Mouse (Mus musculus) cerebellum, adult 9-11 months (tissue): Measurements from ENCODE around the gene Atp7b.

Source experiments
- DNase-seq: peaks from one replicate; pipeline ENCODE4 v3.0.0; 2022

Atp7b gene

DNA sequence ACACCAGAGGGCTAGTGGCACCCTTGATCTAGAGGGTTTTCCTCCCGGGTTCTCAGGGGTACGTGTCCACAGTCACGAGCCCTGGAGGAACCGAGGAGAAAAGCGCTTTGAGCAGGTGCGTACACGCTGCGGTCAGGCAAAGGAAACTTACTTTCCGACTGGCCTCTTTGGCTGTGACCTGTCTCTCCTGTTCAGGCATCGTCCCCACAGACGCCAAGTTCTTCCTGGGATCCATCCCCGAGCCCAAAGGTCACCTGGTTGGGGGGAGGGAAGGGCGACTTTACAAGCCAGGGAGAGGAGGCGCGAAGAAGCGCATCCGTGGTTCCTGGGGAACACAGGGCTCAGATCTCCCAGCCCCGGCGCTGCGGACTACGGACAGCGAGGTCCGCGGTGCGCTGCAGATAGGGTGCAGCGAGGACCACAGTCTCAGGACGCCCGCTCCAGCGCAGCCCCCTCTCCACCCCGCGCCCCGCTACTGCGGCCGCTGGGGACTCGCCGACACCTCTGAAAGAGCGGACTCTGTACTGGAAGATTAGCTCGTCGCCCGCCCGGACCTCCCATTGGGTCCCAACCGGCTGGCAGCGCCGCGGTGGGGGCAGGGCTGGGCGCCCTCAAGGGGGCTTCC, at the start of gene Atp7b:
Atp7b (minus strand) TSS at position 485 of the 625 bp plus-strand sequence.
- DNase-seq, result no peak

DNA sequence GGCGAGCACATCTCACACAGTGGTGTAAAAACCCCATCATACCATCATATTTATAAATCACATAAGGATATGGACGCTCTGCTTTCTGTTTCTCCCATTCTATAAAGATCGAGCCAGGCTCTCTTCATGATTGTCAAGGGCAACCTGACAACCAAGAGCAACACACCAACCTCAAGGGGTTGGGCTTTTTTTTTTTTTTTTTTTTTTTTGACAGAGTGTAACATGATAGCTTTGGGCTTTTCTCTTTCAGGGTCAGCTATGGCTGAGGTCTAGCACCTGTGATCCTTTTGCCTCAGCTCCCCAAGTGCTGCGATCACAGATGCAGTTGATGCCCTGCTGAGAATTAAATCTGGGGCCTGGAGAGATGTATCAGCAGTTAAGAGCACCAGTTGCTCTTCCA, 46.9 kb upstream of the Atp7b start:
- no peak for DNase-seq

DNA sequence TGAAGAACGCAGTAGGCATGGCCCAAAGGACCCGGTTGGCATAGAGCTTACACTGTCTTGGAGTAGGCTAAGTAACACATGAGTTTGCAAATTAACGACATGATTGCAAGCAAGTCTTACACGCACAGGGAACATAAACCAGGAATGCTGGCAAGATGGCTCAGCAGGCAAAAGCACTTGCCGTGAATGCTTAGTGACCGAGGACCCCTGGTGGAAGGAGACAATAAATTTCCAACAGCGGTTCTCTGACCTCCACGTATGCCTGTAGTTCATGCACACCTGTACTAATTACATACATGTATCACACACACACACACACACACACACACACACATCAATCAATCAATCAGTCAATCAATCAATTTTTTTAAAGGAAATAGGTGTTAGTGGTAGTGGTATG, 31.5 kb upstream of the Atp7b start:
- no peak for DNase-seq

DNA sequence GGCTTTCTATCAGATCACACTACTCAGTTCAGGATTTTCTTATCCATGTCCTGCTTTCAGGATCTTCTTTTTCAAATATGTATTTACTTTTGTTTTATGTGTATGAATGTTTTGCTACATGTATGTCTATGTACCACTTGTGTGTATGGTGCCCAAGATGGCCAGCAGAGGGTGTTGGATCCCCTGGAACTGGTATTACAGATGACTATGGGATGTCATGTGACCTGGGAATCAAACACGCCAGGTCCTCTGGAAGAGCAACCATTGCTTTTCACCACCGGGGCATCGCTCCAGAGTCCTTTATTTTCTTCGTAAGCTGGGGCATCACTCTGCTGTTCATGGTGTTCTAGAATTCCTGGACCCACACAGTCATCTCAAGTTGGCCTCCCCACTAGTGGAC, 29.1 kb upstream of the Atp7b start:
- DNase-seq, result no peak

DNA sequence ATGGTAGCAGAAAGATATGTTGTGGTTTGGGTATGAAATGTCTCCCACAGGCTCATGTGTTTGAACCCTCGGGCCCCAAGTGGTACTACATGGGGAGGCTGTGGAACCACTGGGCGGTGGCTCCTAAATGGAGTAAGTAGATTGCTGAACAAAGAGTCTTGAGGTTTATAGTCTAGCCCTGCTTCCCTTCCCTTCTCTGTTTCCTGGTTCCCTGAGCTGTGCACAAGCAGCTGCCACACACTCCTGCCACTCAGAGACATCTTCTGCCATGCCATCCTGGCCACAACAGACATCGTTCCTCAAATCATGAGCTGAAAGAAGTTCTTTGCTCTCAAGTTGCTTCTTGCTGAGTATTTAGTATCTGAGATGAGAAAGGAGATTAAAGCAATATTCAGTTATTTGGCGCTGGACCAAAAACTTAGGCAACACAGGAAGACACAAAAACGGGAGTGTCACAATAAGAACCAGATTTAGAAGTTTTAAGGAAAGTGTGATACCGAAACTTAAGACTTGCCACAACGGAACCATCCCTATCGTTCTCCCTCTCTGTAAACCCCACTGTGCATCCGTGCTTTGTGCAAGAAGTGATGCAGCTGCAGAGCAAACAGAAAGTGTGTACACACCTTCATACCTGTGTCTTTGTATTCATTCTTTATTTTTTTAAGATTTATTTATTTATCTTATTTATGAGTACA, 19.4 kb upstream of the Atp7b start:
- no peak for DNase-seq

DNA sequence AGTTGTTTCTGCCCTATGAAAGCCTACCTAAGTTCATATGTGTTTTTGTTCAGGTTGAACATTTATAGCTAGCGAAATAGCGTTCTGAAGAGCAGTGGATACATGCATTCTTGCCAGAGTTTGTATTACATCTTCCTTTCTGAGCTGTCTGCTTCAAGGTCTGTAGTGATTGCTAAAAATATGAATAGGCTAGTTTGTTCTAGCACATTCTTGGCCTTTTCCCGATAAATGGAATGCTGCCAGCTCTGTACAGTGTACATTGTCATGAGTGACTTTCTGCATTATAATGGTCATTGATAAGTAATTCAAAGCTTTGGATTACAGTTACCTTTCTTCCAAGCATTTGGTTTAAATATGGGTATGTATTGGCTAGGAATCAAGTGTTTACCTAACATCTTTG, 1.0 kb upstream of the Atp7b start:
- DNase-seq, result peak; percentile 28

DNA sequence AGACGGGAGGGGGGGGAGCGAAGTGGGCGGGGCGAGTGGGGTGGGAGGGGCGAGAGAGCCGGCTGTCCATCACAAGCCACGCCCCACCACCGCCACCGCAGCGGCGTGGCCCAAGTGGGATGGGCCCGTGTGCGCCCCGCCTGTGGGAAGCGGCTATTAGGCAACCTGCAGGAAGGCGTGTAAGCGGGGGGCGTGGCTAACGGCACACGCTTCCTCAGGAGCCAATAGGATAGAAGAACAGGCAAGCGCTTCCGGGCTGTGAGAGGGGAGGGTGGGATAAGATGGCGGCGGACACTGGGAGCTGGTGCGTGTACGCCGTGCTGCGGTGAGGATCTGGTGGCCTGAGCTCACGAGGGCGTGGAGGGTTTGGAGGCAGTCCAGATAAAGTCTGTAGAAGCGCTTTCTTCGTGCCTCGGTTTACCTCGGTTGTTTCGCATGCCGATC, 363 bp upstream of the Atp7b start, which contains the start of gene Alg11:
Alg11 (plus strand) TSS at position 276 of the 444 bp plus-strand sequence.
- peak; percentile 99 for DNase-seq

DNA sequence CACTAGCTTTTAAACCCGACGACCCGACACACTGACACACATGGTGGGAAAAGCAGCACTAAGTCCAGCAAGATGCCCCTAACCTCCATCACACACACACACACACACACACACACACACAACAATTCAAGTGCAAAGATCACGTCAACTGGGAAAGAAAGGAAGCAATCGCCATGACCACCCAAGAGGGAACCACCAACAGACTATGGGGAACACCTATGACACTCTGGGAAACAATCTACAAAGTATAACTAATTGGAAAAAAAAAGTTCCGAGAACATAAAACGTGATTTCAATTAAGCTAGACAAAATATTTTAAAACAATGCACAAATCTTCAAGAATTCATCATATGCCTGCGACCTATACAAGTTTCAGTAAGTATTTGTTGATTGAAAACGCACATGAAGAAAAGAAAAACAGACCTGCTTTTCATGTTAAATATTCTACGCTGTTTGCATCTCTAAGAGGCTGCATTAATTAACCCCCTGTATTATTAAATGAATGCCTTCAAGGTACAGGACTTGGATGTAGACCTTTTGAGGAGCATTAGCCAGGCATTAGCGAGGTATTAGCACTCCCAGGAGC, 859 bp downstream of the Atp7b start:
- DNase-seq, result no peak

DNA sequence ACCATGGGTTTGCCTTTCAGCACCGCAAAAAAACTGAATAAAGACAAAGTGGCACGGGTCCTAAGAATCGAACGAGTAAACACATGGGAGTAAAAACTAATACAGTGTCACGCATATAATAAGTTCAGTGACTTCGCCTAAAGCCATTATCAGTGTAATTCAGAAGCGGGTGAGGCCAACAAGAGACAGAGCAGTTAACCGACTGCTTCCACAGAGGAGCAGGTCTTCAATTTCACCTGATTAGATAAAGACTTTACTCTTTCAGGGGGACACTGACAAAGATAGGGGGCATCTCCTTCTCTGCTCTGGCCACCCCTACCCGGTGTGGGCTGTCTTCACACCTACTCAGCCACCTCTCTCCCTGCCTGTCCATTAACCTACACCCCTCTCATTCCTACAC, 1.7 kb downstream of the Atp7b start:
- DNase-seq, result no peak

DNA sequence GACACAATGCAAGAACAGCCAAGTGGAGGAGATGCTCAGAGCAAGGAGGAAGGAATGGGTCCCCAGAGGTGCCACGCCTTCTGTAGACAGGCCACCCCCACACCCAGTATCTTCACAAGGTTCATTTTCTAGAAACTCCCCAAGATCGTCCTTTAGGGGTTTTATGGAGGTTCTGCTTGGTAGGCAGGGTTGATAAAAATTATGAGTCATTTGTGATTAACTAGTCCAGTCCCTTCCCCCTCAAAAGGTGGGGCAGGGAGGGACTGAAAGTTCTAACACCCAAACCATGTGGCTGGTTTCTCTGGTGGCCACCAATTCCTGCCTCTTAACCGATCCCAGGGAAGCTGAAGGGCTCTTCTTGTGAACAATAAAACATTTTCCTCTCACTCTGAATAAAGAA, 3.3 kb downstream of the Atp7b start:
- no peak for DNase-seq

DNA sequence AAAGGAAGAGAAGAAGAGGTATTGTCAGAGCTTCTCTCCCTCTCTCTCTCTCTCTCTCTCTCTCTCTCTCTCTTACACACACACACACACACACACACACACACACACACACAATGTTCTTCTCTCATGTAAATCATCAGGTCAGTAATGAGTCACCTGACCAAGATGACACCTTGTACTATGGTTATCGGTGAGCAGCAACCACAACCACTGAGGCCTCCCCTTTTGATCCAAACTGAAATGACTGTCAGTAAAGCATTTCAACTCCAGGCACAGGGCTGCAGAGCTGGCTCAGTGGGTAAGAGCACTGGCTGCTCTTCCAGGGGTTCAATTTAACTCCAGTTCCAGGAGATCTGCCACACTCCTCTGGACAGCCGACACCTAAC, 4.6 kb downstream of the Atp7b start:
- no peak for DNase-seq

DNA sequence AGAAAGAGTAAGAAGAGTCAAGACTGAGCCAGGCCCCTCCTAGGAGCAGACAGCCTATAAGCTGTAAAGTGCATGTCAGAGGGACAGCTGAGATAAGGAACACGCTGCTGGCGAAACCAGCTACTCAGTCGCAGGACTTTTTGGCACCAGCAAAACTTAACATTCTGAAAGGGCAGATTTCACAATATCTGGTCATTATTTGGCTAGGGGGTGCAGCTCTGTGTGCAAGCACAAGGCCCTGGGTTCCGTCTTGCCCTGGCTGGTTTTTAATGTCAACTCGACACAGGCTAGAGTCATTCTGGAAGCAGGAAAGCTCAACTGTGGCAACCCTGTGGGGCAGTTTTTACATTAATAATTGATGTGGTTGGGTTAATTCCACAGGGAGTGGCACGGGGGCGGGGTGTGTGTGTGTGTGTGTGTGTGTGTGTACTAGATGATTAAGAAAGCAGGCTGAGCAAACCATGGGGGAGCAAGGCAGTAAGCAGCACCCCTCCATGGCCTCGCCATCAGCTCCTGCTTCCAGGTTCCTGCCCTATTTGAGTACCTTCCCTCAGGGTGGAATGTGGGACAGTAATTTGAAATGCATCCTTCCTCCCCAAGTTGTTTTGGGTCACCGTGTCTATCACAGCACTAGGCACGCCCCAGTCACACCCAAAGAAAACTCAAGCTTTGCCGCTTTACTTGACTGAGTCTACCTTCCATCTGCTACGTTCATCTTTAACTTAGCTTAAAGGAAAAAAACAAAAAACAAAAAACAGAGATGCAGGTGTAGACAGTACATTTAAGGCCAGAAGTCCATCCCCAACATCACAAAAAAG, 5.2 kb downstream of the Atp7b start:
- no peak for DNase-seq

DNA sequence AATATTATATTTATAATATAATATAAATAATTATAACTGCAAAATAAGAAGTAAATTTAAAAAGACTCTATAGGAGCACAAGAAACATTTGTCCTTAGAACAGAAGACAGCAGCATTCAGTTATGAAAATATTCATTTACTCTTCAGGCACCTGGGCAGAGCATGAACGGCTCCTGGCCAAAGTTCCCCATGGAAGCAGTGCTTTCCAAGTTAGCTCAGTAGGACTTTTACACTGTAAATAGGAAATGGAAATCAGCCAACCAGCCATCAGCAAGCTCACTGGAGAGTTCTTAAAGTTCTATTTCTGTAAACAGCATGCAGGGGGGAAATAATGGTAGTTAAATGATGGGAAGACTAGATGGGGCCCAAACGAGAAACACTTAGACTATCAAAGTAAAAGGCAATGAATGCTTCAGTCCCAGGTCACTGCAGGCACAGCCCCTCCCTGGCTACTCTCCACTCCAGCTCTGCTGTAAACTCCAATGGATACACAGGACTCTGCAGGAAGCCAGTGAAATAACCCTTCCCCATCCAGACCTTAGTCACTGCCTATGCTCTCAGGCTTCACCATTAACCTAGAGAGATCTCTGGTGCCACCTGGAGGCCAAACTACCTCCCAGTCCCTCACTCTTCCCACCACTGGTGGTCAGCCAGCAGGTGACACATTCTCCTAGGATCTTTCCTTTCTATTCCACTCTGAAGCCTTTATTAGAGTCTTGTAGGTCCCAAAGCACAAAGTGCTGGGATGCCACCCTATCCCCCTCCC, 12.2 kb downstream of the Atp7b start:
- peak; percentile 35 for DNase-seq

DNA sequence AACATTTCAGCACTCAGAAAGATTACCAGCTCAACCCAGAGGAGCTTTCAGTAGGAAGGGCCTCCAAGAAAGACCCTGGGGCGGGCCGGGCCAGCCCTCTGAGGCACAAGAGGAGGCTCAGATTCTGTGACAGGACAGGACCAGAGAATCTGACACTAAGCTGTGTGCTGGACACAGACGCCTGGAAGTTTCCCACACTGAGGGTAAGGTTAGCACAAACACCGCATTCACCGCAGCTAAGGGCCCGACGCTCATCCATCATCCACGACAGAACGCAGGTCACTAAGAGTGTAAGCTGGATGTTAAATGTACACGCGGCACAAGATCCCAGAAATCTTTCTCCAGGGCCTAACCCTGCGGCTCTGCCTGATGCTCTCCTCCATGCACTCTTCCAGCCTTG, 16.4 kb downstream of the Atp7b start:
- DNase-seq, result no peak

DNA sequence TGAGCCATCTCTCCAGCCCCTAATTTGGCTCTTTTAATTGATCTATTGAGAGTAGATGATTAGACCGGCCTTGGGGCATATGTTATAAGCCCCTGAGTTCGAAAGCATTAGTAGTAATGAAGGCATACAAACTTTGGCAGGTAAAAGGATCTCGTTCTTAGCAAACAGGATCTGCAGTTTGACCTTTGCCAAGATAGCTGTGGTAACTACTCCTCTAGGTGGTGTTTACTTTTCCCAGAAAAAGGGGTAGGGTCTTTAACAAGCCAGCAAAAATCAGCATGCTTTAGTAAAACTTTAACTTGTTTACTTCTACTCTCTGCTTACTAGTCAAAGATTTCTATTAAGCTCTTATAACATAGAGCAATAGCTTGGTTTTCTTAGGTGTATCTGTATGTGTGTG, 17.6 kb downstream of the Atp7b start:
- DNase-seq, result no peak

DNA sequence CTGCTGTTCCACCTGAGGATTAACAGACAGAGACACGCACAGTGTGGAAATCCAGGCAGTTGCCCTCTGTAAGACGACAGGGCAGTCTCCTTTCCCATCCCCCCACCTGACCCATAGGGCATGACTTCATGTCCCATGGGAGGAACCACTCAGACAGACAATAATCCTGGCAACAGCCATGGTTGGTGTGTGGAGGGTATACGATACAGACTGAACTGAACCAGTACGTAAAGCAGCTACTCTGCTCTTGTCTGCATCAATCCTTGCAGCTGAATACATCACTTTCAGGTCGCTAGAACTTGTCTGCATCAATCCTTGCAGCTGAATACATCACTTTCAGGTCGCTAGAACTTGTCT, 20.0 kb downstream of the Atp7b start:
- no peak for DNase-seq

DNA sequence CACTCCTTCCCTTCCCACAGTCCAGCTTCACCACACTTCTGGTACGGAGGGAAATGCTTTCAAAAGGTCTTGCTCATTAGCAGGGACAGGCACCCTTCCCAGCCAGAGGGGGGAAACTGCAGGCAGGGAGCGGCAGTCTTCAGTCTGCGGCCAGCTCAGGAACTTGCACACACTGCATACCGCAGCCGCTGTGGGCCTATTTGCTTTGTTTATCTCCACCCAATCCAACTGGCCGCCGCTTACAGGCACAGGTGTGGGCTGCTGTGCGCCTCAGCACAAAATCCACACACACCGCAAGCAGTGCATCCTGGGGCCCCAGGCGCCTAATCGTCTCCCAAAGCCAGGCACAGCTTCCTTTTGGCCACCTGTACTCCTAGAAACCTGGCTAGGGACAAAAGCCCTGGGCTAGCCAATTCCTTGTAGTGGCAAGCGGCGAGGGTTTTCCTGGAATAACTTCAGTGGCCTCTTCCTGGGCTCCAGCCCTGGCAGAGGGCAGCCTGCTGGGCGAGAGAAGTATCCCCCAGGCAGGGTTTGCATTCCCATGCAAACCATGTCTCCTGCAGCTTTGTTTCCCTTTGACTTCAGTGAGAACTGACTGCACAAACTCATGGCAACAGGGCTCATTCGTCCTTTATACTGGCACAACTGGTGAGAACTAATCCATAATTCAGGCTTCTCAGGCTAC, 20.5 kb downstream of the Atp7b start:
- no peak for DNase-seq

DNA sequence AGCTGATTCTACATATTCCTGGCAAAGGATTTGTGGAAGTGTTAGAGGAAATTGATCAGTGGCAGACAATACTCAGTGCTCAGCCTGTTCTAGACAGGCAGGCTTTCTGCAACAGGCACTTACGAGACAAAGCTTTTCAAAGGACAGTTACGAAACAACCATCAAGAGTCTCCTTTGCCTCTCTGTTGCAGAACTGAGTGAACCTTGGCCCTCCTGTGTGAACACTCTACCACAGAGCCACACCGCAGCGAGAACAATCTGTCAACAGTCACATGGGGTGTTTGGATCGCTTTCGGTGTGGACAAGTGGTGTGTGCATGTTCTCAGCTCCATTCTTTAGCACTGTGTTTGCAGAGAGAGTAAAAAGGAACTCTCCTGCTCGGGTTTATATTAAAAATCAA, 23.1 kb downstream of the Atp7b start:
- DNase-seq, result no peak

DNA sequence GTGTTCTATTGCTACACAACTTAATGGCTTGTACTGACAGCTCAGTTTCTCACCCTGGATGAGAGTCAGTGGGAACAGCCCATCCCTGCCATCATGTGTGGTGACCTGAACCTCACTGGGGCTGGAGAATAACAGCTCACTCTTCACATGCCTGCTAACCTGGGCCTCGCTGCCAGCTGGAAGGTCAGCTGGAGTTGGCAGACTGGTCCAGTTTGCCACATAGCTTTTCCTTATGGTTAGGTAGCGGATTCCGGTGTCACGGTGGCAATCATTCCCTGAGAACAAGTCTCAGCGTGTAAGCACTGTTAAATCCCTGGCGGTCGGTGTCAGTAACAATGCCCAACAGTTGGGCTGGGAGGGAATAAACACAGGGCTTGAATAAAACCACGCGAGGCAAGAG, 24.0 kb downstream of the Atp7b start:
- peak; percentile 35 for DNase-seq

DNA sequence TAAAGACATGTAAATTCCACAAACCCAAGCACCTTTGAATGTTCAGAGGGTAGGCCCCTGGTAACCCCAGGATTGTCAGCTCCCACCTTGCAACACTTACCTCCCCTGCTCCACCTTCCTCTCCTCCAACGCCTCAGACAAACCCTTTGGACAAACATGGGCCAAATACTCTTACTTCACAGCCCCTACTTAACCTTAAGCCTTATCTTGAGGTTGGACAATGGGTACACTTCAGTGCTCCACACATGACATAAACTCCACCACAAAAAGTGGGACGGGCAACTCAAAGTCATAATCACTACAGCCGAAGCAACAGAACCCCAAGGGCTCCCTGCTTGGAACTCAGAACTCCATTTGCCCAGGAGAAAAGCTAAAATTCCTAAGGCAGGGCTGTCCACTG, 29.1 kb downstream of the Atp7b start:
- DNase-seq, result no peak

DNA sequence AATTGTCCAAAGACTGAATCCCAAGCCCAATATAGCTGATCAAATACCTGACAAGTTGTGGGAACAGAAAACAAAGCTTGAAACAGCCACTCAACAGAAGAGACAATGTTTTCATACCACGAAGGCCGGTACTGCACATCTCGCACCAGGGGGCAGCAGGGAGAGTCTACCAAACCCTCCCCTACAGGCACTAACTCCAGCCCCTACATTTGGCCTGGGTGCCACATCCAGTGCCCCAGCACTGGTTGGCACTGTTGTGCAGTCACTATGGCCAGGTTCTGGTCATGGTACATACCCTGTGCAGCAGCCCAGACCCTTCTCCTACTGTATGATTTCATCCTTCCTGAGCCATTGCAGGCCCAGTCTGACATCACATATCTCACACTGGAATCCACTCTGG, 31.1 kb downstream of the Atp7b start:
- no peak for DNase-seq

DNA sequence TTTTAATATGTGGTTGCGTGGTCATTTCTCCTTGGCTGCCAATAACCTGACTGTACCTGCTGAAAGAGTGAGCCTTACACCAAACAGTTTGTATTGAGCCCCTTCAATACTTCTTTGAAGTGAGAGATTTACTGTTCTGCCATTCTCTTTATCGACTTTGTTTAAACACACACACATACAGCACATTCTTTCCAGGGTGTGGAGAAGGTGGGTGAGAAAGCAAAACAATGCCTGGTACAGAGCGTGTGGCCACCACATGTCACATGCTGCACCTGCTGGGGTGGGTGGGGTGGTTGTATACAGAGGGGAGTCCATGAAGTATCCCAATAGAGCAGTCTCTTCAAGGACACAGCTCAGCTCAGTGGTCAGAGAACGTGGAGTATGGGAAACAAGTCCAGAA, 34.9 kb downstream of the Atp7b start:
- DNase-seq, result no peak
